Mouse (Mus musculus): ENCODE results near the gene Zfp943. TPM values are rescaled to one million over a fixed set of nuclear protein-coding genes. Genes with fewer than 3 reads are reported as not detected.

Zfp943 gene
- 10 to 100 TPM in 1 of 2 experiments, 1 to 10 TPM in 1; 9.7 to 21.2 TPM for polyA plus RNA-seq (2017; shearing (Covaris generic))

GRCm38 (mm10) chr17:21962107-21962907 lies at the start of gene Zfp943, which contains the start of gene Zfp942:
Gene Zfp943, plus strand, starts transcription at chr17:21962552.
Gene Zfp942, minus strand, starts transcription at chr17:21962464.

Other genes starting within 250 kb of the Zfp943 start
- gene Zfp229, start 231.8 kb upstream of the Zfp943 start, polyA plus RNA-seq (2017; shearing (Covaris generic)) = under 1 TPM in 1 of 2 experiments, not detected in 1; 0.31 TPM
- gene Zfp820, start 116.8 kb upstream of the Zfp943 start, polyA plus RNA-seq (2017; shearing (Covaris generic)) = under 1 TPM; 0.11 to 0.35 TPM
- gene Zfp995, start 52.6 kb upstream of the Zfp943 start, polyA plus RNA-seq (2017; shearing (Covaris generic)) = 10 to 100 TPM; 14.0 to 17.3 TPM
- gene Zfp942, start 88 bp upstream of the Zfp943 start, polyA plus RNA-seq (2017; shearing (Covaris generic)) = 10 to 100 TPM; 26.2 to 33.2 TPM
- 1 to 10 TPM in 1 of 2 experiments, under 1 TPM in 1; 0.95 to 1.9 TPM for gene Zfp947, start 203.6 kb downstream of the Zfp943 start, polyA plus RNA-seq (2017; shearing (Covaris generic))